Mouse (Mus musculus) neural tube, embryonic 13.5 days (tissue): ENCODE results near the gene Zcchc14. TPM values are rescaled to one million over a fixed set of nuclear protein-coding genes. Genes with fewer than 3 reads are reported as not detected.

Experiments
- ATAC-seq: fragments of 200-750 bp; cut with Nextera tagmentation; 2 replicates; pipeline ENCODE4 v1.8.0; 2017; ENCODE audit warnings: low read depth, mild to moderate bottlenecking, moderate TSS enrichment, moderate library complexity
- H3K27ac ChIP-seq: fragments of 300-500 bp; sonication (generic); replicated peaks from 2 replicates; pipeline ENCODE4 v1.5.1; 2015; ENCODE audit warnings: moderate library complexity, mild to moderate bottlenecking, inconsistent platforms
- H3K27me3 ChIP-seq: fragments of 300-500 bp; sonication (generic); 2 replicates; pipeline ENCODE4 v1.6.1; 2015; ENCODE audit warnings: mild to moderate bottlenecking, inconsistent platforms
- H3K36me3 ChIP-seq: fragments of 300-500 bp; sonication (generic); 2 replicates; pipeline ENCODE4 v1.6.1; 2015; ENCODE audit warnings: mild to moderate bottlenecking, inconsistent platforms
- H3K4me1 ChIP-seq: fragments of 300-500 bp; sonication (generic); replicated peaks from 2 replicates; pipeline ENCODE4 v1.6.1; 2015; ENCODE audit warnings: inconsistent platforms
- H3K4me2 ChIP-seq: fragments of 300-500 bp; sonication (generic); 2 replicates; pipeline ENCODE4 v1.6.1; 2015; ENCODE audit warnings: inconsistent platforms, mild to moderate bottlenecking, moderate library complexity
- H3K4me3 ChIP-seq: fragments of 300-500 bp; sonication (generic); 2 replicates; pipeline ENCODE4 v1.5.1; 2015; ENCODE audit warnings: mild to moderate bottlenecking, inconsistent platforms
- H3K9ac ChIP-seq: fragments of 300-500 bp; sonication (generic); 2 replicates; pipeline ENCODE4 v1.6.1; 2015; ENCODE audit warnings: moderate library complexity, mild to moderate bottlenecking, inconsistent platforms
- H3K9me3 ChIP-seq: fragments of 300-500 bp; sonication (generic); 2 replicates; pipeline ENCODE4 v1.6.1; 2016; ENCODE audit warnings: inconsistent platforms
- WGBS: fragments of 180-500 bp; shearing (Covaris S2); methylation state at CpG from one replicate; pipeline ENCODE4 v1.1.7; 2015; 5-methylcytosine and 5-hydroxymethylcytosine counted together
- polyA plus RNA-seq: library from polyadenylated mRNA; unstranded; fragments of >200 nt; fragmentation: Nextera tagmentation; extraction: Ambion mirVana; gene quantifications from 2 replicates; pipeline ENCODE4 v1.2.1, GENCODE M21; 2015

The Zcchc14 gene
- polyA plus RNA-seq, 1 experiment from 2014 or later: 22.2 TPM

DNA sequence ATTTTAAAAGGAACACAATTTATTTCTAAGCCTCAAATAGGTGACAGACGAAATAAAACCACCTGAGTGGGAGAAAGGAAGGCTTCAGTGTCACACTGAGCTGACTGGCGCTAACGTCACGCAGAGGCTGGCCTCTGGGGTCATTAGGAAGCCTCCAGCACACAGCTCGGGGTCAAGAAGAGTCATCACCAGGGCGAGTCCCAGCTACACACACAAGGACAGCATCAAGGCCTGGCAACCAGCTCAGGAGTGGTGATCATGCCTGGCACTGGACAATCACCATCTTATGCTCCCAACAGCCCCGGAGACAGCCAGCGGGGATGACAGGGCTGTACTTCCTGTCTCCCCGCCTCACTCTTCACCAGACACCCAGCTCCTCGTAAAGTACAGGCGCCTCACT lies 95.0 kb downstream of the Zcchc14 start:
- H3K4me2 ChIP-seq: no peak overlapping the region
- H3K4me1 ChIP-seq: no peaks in the 10 kb centered on the region
- H3K9me3 ChIP-seq: no peaks in the 10 kb centered on the region
- no peak for ATAC-seq
- peaks cover 64% of the 10 kb centered on the region for H3K36me3 ChIP-seq
- no peaks in the 10 kb centered on the region for H3K27me3 ChIP-seq
- no peak overlapping the region for H3K27ac ChIP-seq
- WGBS: 89% methylated on average over 11 of the region's 11 CpGs
- H3K4me3 ChIP-seq: no peak overlapping the region
- H3K9ac ChIP-seq: no peak overlapping the region

DNA sequence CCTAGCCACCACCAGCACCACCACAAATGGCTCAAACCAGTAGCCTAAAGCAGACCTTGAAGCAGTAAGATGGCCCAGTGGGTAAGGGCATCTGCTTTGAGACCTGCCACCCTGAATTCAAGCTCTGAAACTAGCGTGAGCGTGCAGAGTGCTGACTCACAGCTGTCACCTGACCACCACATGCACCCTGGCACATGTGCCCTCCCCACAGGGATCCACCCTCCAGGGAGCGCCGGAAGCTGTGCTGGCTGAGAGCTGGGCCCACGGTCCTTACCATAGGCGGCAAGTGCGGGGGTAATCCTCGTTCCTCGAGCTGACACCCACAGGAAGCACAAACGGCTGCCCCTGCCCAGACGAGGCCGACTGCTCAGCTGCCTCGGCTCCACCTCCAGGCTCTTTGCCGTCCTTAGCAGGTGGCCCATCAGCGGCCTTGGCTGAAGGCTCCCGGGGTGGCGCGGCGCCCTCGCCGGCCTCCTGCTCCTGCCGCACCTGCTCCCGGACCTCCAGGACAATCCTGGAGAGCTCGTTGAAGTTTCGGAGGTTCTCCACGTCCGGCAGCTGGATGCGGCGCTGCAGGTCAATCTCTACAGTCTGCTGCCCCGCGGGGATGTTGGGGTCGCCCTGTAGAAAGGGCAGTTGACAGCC lies 98.7 kb downstream of the Zcchc14 start:
- H3K27me3 ChIP-seq: no peaks in the 10 kb centered on the region
- peaks cover 83% of the 10 kb centered on the region for H3K36me3 ChIP-seq
- H3K4me3 ChIP-seq: no peak overlapping the region
- no peaks in the 10 kb centered on the region for H3K9me3 ChIP-seq
- no peaks in the 10 kb centered on the region for H3K4me1 ChIP-seq
- H3K27ac ChIP-seq: no peak overlapping the region
- H3K4me2 ChIP-seq: no peak overlapping the region
- no peak overlapping the region for H3K9ac ChIP-seq
- ATAC-seq: no peak
- WGBS: 94% methylated on average over 32 of the region's 32 CpGs

DNA sequence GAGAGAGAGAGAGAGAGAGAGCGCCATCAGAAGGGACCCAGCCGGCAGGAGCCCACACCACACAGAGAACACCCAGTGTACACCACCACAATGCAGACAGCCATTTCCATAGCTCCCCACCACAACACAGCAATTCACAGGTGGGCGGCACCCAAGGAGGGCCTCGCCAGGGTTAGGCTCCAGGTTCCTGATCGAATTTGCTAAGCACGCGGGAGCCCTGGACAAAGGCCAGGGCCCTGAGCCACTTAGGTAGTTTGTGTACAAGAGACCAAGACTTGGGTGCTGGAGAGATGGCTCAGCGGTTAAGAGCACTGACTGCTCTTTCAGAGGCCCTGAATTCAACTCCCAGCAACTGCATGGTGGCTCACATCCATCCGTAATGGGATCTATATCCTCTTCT lies 100.2 kb downstream of the Zcchc14 start:
- no peak overlapping the region for H3K4me2 ChIP-seq
- no peak overlapping the region for H3K9ac ChIP-seq
- no peaks in the 10 kb centered on the region for H3K27me3 ChIP-seq
- no peak for ATAC-seq
- H3K9me3 ChIP-seq: no peaks in the 10 kb centered on the region
- peaks cover 69% of the 10 kb centered on the region for H3K36me3 ChIP-seq
- H3K4me1 ChIP-seq: no peaks in the 10 kb centered on the region
- no peak overlapping the region for H3K4me3 ChIP-seq
- WGBS: 91% methylated on average over 9 of the region's 9 CpGs
- H3K27ac ChIP-seq: no peak overlapping the region

DNA sequence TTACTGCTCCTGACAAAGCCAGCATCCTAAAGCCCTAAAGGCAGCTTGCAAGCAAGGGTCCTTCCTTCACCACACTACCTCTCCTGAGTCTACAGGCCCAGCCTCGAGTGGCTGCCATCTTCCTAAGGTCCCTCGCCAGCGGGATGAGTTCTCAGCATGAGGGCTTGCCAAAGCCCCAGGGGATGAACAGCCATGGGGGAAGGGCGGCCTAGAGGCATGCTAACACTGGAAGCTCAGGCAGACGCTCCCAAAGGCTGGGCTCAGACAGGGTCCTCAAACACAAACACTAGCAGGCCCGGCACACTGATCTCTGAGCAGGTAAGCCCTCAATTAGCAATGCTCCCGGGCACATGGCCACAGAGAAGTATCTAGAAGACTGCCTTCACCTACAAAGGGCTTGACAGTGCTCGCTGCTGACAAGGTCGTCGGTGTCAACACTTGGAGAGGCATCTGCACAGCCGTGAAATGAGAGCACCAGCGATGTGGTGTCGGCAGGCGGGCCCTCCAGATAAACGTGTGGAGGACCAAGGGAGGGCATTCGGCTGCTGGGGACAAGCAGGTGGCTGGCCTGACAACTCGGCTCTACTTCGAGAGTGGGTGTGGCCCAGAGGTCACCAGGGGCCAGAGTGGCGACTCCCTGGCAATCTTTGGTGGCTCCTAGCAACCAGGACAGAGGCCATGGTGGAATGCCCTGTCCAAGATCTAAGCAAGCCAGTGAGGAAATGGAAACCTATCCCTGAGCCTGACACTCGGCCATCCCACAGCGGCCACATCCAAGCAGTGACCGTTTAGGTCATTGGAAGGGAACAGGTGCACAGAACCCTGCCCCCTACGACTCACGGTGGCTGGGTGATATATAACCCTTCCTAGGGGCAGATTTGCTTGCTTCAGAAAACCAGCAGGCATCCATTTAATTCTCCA lies 101.4 kb downstream of the Zcchc14 start:
- no peaks in the 10 kb centered on the region for H3K9me3 ChIP-seq
- WGBS: 62% methylated on average over 24 of the region's 24 CpGs
- no peak overlapping the region for H3K27ac ChIP-seq
- H3K9ac ChIP-seq: no peak overlapping the region
- H3K4me3 ChIP-seq: no peak overlapping the region
- H3K4me1 ChIP-seq: no peaks in the 10 kb centered on the region
- no peaks in the 10 kb centered on the region for H3K27me3 ChIP-seq
- H3K36me3 ChIP-seq: peaks cover 67% of the 10 kb centered on the region
- H3K4me2 ChIP-seq: no peak overlapping the region
- ATAC-seq: no peak

DNA sequence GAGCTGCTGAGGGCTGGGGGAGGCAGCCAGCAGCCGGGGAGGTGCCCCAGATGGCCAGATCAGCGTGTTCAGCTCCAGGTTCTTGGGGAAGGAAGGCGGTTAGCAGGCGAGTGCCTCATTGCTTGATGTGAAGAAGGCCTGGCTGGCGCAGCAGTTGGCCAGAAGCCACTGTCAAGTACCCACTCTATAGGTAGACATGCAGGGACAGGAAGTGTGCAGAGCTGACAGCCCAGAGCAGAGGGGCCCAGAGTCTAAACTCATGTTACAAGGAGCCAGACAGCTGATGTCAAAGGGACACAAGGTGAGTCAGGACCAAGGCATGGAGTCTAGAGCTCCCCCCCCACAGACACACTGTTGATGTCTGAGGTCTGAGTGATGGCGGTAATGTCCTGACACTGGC lies 102.6 kb downstream of the Zcchc14 start:
- Histone ChIP-seq H3K9me3 (no peaks in the 10 kb centered on the region), H3K9ac (no peak overlapping the region), H3K4me1 (no peaks in the 10 kb centered on the region), H3K4me3 (no peak overlapping the region), H3K27ac (no peak overlapping the region), H3K27me3 (peaks cover 2% of the 10 kb centered on the region; the same call in 1 of the 2 replicates), H3K4me2 (no peak overlapping the region), H3K36me3 (peaks cover 58% of the 10 kb centered on the region)
- no peak for ATAC-seq
- 91% methylated on average over 6 of the region's 6 CpGs for WGBS

Other genes starting within 250 kb of the Zcchc14 start
- not detected in 2 replicates for gene 1700018B08Rik, start 108.6 kb downstream of the Zcchc14 start, polyA plus RNA-seq
- 28.8 and 32.0 TPM in 2 replicates for gene Fbxo31, start 74.1 kb downstream of the Zcchc14 start, polyA plus RNA-seq
- gene Map1lc3b, start 62.5 kb downstream of the Zcchc14 start, polyA plus RNA-seq: 411 and 420 TPM in 2 replicates
- gene Jph3, start 76.7 kb upstream of the Zcchc14 start, polyA plus RNA-seq: 101 and 104 TPM in 2 replicates
- 40.0 and 40.5 TPM in 2 replicates for gene Klhdc4, start 176.7 kb upstream of the Zcchc14 start, polyA plus RNA-seq